Mouse (Mus musculus) stomach, postnatal 0 days (tissue): ENCODE measurements around the gene Mgrn1.

Experiments
- CTCF ChIP-seq: IDR thresholded peaks from 2 replicates; pipeline ENCODE4 v1.5.1; 2016; ENCODE audit warnings: antibody characterized with exemption, low read depth, mild to moderate bottlenecking, moderate library complexity
- EP300 ChIP-seq: optimal IDR thresholded peaks from 2 replicates; pipeline ENCODE3; 2016; ENCODE audit warnings: antibody characterized with exemption

DNA sequence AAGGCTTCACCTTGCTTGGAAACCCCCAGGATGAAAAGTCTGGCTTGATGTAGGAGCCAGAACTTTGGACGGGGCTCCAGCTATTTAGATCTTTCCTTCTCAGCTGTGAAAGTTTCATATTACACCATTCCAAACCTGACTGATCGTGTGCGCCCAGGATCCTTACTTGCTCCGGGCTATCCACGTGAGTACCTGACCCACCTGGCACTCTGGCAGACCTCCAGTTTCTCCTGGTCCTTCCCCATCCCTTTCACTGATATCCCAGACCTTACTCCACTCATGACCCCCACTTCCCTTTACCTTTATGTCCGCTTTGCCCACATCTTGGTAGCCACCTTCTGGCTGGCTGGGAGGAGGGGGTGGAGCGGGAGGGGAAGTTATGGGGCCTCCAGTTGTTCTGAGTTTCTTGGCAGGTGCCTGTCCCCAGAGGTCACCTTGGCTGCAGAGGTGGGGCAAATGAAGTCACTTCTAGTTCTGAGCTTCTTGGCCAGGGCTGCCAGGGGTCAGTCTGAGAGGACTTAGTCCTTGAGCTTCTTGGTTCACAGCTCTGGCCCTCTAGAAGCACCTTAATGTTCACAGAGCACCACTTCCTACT is 19.9 kb upstream of the Mgrn1 start:
- no peak for TF ChIP-seq EP300
- no peak for TF ChIP-seq CTCF
